Mouse (Mus musculus) midbrain, embryonic 15.5 days (tissue): Measurements from ENCODE around the gene Gfra1. TPM values are rescaled to one million over a fixed set of nuclear protein-coding genes. Genes with fewer than 3 reads are reported as not detected.

ENCODE experiments used
- ATAC-seq: fragments of 200-750 bp; cut with Nextera tagmentation; replicated peaks from 2 replicates; pipeline ENCODE4 v1.8.0; 2017; ENCODE audit warnings: moderate TSS enrichment
- H3K27ac ChIP-seq: fragments of 300-500 bp; sonication (generic); 2 replicates; pipeline ENCODE4 v1.5.1; 2015; ENCODE audit warnings: mild to moderate bottlenecking, inconsistent platforms
- H3K27me3 ChIP-seq: fragments of 300-500 bp; sonication (generic); replicated peaks from 2 replicates; pipeline ENCODE4 v1.6.1; 2015; ENCODE audit warnings: inconsistent platforms
- H3K36me3 ChIP-seq: fragments of 300-500 bp; sonication (generic); replicated peaks from 2 replicates; pipeline ENCODE4 v1.6.1; 2015; ENCODE audit warnings: inconsistent platforms
- H3K4me1 ChIP-seq: fragments of 300-500 bp; sonication (generic); 2 replicates; pipeline ENCODE4 v1.6.1; 2015; ENCODE audit warnings: inconsistent platforms
- H3K4me2 ChIP-seq: fragments of 300-500 bp; sonication (generic); 2 replicates; pipeline ENCODE4 v1.6.1; 2015; ENCODE audit warnings: inconsistent platforms, mild to moderate bottlenecking, moderate library complexity
- H3K4me3 ChIP-seq: fragments of 300-500 bp; sonication (generic); 2 replicates; pipeline ENCODE4 v1.5.1; 2015; ENCODE audit warnings: mild to moderate bottlenecking, inconsistent platforms
- H3K9ac ChIP-seq: fragments of 300-500 bp; sonication (generic); 2 replicates; pipeline ENCODE4 v1.6.1; 2015; ENCODE audit warnings: mild to moderate bottlenecking, inconsistent platforms
- H3K9me3 ChIP-seq: fragments of 300-500 bp; sonication (generic); 2 replicates; pipeline ENCODE4 v1.6.1; 2016; ENCODE audit warnings: inconsistent platforms
- WGBS: fragments of 180-500 bp; shearing (Covaris S2); methylation state at CpG from one replicate; pipeline ENCODE4 v1.1.7; 2015; ENCODE audit warnings: mixed read lengths; 5-methylcytosine and 5-hydroxymethylcytosine counted together
- polyA plus RNA-seq: library from polyadenylated mRNA; unstranded; fragments of >200 nt; fragmentation: Nextera tagmentation; extraction: Ambion mirVana; gene quantifications from 2 replicates; pipeline ENCODE4 v1.2.1, GENCODE M21; 2015

Gfra1 gene
- polyA plus RNA-seq, 1 experiment from 2014 or later = 44.0 TPM

- Histone ChIP-seq H3K4me1 (peaks cover 67% of the 10 kb centered on the region), H3K27me3 (0 out of 2 replicates have a peak, but pooled peaks cover 15% of the 10 kb centered on the region), H3K27ac (peak overlapping the region; percentile 77), H3K9me3 (no peaks in the 10 kb centered on the region), H3K4me2 (peak overlapping the region; percentile 96), H3K36me3 (no peaks in the 10 kb centered on the region), H3K4me3 (peak overlapping the region; percentile 54), H3K9ac (peak overlapping the region; percentile 55)
- WGBS = under 1% methylated on average over 21 of the region's 21 CpGs
- peak; percentile 46; the same call in 1 of the 2 replicates for ATAC-seq
These were observed 631 bp downstream of the Gfra1 start for GRCm38 (mm10) chr19:58455061-58455495.

DNA sequence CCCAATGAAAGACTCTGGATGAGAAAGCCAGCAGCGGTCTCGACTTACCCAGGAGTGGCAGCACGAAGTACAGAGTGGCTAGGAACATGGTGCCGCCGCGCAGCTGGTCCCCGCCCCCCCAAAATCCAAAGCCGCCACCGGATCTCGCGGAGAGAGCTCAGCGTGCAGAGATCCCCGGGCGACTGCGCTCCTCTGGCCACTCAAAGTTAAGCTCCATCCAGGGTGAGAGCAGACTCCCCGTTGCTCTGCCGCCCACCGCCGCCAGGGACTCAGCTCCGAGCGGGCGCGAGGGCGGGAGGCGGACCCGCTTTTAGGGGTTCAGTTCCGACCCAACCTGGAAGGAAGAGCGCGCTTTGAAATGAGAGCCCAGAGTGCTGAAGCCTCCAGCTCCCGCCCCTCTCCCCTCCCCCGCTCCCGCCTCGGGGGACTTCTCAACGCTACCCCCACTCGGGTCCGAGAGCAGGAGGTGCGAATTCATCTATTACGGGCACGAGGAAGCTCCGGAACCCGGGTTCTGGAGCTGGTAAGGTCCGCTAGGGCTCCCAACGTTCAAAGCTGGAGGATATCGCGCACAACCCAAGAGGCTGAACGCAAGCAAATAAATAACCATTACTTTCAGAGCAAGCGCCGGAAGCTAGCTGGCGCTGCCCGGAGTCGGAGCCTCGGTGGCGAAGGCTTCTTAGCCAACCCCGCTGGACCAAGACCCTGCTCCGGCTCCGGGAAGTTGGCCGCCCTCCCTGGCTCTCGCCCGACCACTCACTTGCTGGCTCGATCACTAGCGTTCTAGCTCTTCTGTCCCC lies 1.2 kb downstream of the Gfra1 start:
- Histone ChIP-seq H3K4me1 (peaks cover 69% of the 10 kb centered on the region), H3K27ac (peak overlapping the region; percentile 77), H3K4me3 (peak overlapping the region; percentile 54), H3K9ac (peak overlapping the region; percentile 55), H3K27me3 (0 out of 2 replicates have a peak, but pooled peaks cover 15% of the 10 kb centered on the region), H3K36me3 (no peaks in the 10 kb centered on the region), H3K9me3 (no peaks in the 10 kb centered on the region), H3K4me2 (peak overlapping the region; percentile 96)
- ATAC-seq = peak; percentile 28
- WGBS = under 1% methylated on average over 60 of the region's 61 CpGs

- H3K4me3 ChIP-seq = peak overlapping the region; percentile 54
- under 1% methylated on average over 22 of the region's 22 CpGs for WGBS
- peak overlapping the region; percentile 96 for H3K4me2 ChIP-seq
- H3K27me3 ChIP-seq = 0 out of 2 replicates have a peak, but pooled peaks cover 15% of the 10 kb centered on the region
- peaks cover 69% of the 10 kb centered on the region for H3K4me1 ChIP-seq
- no peaks in the 10 kb centered on the region for H3K9me3 ChIP-seq
- peak overlapping the region; percentile 77; the same call in 1 of the 2 replicates for H3K27ac ChIP-seq
- no peaks in the 10 kb centered on the region for H3K36me3 ChIP-seq
- ATAC-seq = no peak
- peak overlapping the region; percentile 41 for H3K9ac ChIP-seq
These were observed 2.1 kb downstream of the Gfra1 start for GRCm38 (mm10) chr19:58453581-58453980.

GRCm38 (mm10) chr19:58452941-58453551 lies 2.7 kb downstream of the Gfra1 start:
- H3K9ac ChIP-seq = peak overlapping the region; percentile 41; the same call in 1 of the 2 replicates
- no peaks in the 10 kb centered on the region for H3K9me3 ChIP-seq
- H3K27me3 ChIP-seq = 0 out of 2 replicates have a peak, but pooled peaks cover 15% of the 10 kb centered on the region
- H3K4me2 ChIP-seq = peak overlapping the region; percentile 96
- ATAC-seq = no peak
- H3K27ac ChIP-seq = no peak overlapping the region; the same call in 1 of the 2 replicates
- H3K36me3 ChIP-seq = no peaks in the 10 kb centered on the region
- 4% methylated on average over 20 of the region's 20 CpGs for WGBS
- H3K4me3 ChIP-seq = peak overlapping the region; percentile 54
- peaks cover 69% of the 10 kb centered on the region for H3K4me1 ChIP-seq

DNA sequence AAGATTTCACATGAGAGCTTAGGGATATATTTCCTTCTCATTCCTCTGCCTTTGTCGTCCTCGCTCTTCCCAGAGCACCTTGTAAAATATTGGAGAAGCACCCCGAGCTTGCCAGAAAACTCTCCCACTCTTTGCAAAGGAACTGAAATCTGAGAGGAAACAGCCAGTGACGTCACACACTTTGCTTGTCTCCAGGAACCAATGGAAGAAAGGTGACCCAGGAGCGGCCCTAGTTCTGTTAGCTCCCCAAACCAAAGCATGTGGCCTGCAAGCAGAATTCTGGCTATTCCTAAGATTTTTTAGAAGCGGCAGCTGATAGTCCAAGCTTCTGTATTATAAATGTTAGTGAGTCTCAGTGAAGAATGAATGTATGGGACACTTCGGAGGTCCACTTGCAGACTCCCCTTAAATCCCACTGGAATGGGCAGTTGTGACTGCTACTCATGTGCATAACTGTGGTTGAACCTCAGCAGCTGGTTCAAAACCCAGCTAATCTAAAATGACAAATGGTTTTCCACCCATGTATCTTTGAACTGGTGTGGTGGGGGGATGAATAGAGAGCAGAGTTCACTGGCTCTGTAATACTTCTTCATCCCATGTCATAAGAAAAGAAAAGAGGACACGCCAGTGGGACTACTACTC lies 3.4 kb downstream of the Gfra1 start:
- no peak for ATAC-seq
- H3K9me3 ChIP-seq = no peaks in the 10 kb centered on the region
- H3K4me3 ChIP-seq = peak overlapping the region; percentile 1; the same call in 1 of the 2 replicates
- no peak overlapping the region for H3K27ac ChIP-seq
- no peaks in the 10 kb centered on the region for H3K36me3 ChIP-seq
- H3K9ac ChIP-seq = no peak overlapping the region
- H3K27me3 ChIP-seq = 0 out of 2 replicates have a peak, but pooled peaks cover 15% of the 10 kb centered on the region
- 60% methylated on average over 8 of the region's 8 CpGs for WGBS
- H3K4me2 ChIP-seq = peak overlapping the region; percentile 96
- peaks cover 69% of the 10 kb centered on the region for H3K4me1 ChIP-seq

DNA sequence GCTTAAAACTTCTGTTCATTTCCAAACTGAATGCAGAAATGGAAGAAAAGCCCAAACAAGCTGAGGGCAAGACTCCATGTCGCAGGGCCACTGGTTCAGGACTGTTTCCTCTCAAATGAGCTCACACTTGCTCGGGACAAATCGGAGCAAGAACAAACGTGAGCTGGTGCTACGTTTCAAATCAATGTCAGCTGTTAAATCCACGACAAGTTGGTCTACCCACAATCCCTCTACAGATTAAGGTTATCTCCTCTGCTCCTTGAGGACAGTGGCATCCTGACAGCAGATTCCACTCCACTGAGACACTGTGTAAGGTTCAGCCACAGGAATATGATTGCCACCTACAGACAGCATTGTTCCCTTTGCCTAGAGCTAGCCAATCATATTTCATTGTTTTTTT lies 4.4 kb downstream of the Gfra1 start:
- peaks cover 63% of the 10 kb centered on the region for H3K4me1 ChIP-seq

GRCm38 (mm10) chr19:58450716-58451115 lies 5.0 kb downstream of the Gfra1 start:
- H3K27me3 ChIP-seq = 0 out of 2 replicates have a peak, but pooled peaks cover 12% of the 10 kb centered on the region
- peaks cover 56% of the 10 kb centered on the region for H3K4me1 ChIP-seq
- peak overlapping the region; percentile 96 for H3K4me2 ChIP-seq
- H3K36me3 ChIP-seq = no peaks in the 10 kb centered on the region
- H3K4me3 ChIP-seq = peak overlapping the region; percentile 9; the same call in 1 of the 2 replicates
- H3K27ac ChIP-seq = no peak overlapping the region
- 26% methylated on average over 5 of the region's 5 CpGs for WGBS
- H3K9ac ChIP-seq = no peak overlapping the region
- ATAC-seq = no peak
- H3K9me3 ChIP-seq = no peaks in the 10 kb centered on the region

More for the DNA sequence above, 4.4 kb downstream of the Gfra1 start:
- no peak for ATAC-seq
- 46% methylated on average over 6 of the region's 6 CpGs for WGBS
- H3K27ac ChIP-seq = no peak overlapping the region
- no peaks in the 10 kb centered on the region for H3K9me3 ChIP-seq
- 0 out of 2 replicates have a peak, but pooled peaks cover 12% of the 10 kb centered on the region for H3K27me3 ChIP-seq
- H3K36me3 ChIP-seq = no peaks in the 10 kb centered on the region
- H3K4me3 ChIP-seq = peak overlapping the region; percentile 9; the same call in 1 of the 2 replicates
- H3K4me2 ChIP-seq = peak overlapping the region; percentile 96
- H3K9ac ChIP-seq = no peak overlapping the region

DNA sequence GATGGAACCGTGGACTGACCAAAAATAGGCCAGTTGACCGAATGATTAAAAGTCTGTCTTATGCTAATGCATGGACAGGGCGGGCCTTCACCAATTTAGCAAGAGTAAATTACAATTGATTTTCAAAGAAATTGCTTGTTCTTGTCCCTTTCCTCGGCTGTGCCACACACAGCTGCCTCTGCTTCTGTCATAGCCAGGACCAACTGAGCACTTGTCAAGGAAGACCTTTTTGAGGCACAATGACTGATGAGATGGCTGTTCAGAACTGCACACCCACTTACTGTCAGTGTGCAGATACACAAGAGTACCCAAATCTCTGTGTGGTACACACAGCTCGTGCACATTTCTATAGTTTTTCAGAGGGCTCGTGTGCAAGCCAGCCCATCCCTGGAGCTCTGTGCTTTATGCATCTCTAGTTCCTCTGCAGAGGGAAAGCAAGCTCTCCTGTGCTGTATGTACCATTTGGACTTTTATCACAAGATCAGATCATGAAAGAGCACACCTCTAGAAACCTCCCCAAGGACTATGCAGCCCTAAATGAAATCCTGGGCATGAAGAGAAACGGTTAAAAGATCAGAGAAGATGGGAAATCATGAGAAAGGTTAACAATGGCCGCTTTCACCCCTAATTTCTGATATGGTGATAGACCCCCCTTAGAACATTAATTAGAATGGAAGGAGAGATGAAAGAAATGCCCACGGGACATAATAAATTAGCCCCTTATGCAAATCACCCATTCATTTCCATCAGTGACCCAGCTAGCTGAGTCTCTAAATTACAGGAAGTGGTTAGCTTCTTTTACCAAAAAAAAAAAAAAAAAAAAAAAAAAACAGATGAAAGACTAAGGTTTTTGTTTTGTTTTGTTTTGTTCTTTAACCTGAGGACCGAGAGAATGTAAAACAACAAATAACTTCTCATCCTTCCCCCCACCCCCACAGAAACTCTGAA lies 12.7 kb downstream of the Gfra1 start:
- 0 out of 2 replicates have a peak, but pooled peaks have one; percentile 27 for ATAC-seq
- H3K27me3 ChIP-seq = no peaks in the 10 kb centered on the region
- H3K4me3 ChIP-seq = no peak overlapping the region
- H3K36me3 ChIP-seq = no peaks in the 10 kb centered on the region
- H3K9ac ChIP-seq = no peak overlapping the region
- no peaks in the 10 kb centered on the region for H3K9me3 ChIP-seq
- H3K4me1 ChIP-seq = peaks cover 11% of the 10 kb centered on the region
- no peak overlapping the region for H3K4me2 ChIP-seq
- WGBS = 46% methylated on average over 10 of the region's 10 CpGs
- peak overlapping the region; percentile 52; the same call in 1 of the 2 replicates for H3K27ac ChIP-seq

DNA sequence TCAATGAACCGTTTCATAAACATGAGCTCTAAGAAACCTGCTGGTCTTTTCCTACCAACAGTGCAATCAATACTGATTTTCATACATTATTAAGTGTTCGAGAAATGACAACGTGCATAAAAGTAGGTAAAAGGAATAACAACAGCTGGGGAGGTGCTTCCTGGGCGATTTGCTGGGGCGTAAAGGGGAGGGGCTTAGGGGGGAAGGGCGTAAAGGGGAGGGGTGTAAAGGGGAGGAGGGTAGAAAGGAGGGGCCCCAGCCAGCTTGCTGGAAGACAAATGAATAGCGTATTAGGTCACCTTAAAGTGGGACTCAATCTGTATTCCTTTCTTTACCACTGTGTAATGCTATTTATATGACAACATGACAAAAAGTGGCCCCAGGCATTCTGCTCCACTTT lies 13.9 kb downstream of the Gfra1 start:
- Histone ChIP-seq H3K27ac (no peak overlapping the region), H3K4me2 (no peak overlapping the region), H3K27me3 (no peaks in the 10 kb centered on the region), H3K36me3 (no peaks in the 10 kb centered on the region), H3K9ac (no peak overlapping the region), H3K4me1 (peaks cover 17% of the 10 kb centered on the region), H3K4me3 (no peak overlapping the region), H3K9me3 (no peaks in the 10 kb centered on the region)
- no peak for ATAC-seq
- WGBS = 62% methylated on average over 7 of the region's 7 CpGs

GRCm38 (mm10) chr19:58441246-58441645 lies 14.5 kb downstream of the Gfra1 start:
- H3K4me3 ChIP-seq = no peak overlapping the region
- no peaks in the 10 kb centered on the region for H3K9me3 ChIP-seq
- H3K4me1 ChIP-seq = peaks cover 17% of the 10 kb centered on the region
- H3K4me2 ChIP-seq = no peak overlapping the region
- WGBS = 91% methylated on average over 7 of the region's 7 CpGs
- no peak overlapping the region for H3K27ac ChIP-seq
- no peak overlapping the region for H3K9ac ChIP-seq
- no peaks in the 10 kb centered on the region for H3K36me3 ChIP-seq
- no peaks in the 10 kb centered on the region for H3K27me3 ChIP-seq
- ATAC-seq = no peak

- 91% methylated on average over 4 of the region's 4 CpGs for WGBS
- H3K27me3 ChIP-seq = no peaks in the 10 kb centered on the region
- no peaks in the 10 kb centered on the region for H3K36me3 ChIP-seq
- no peak overlapping the region for H3K27ac ChIP-seq
- H3K9ac ChIP-seq = no peak overlapping the region
- H3K9me3 ChIP-seq = no peaks in the 10 kb centered on the region
- H3K4me3 ChIP-seq = no peak overlapping the region
- H3K4me2 ChIP-seq = no peak overlapping the region
- peaks cover 15% of the 10 kb centered on the region for H3K4me1 ChIP-seq
- ATAC-seq = no peak
These were observed 16.9 kb downstream of the Gfra1 start for GRCm38 (mm10) chr19:58438762-58439161.
